Mouse (Mus musculus): ENCODE data around the gene 4932414N04Rik.
"Not testable (repeated sequence)": the region's sequence is repeated elsewhere in the genome, so short reads cannot be mapped to it uniquely, and the experiment has no call there.

Gene 4932414N04Rik

GRCm38 (mm10) chr2:68656186-68656585 is at the start of gene 4932414N04Rik:
Gene 4932414N04Rik (plus strand): TSS chr2:68656486.
- DNase-seq (ENCODE audit: low spot score): not testable (repeated sequence)

- no peak for DNase-seq (ENCODE audit: low spot score)
These were observed 75.9 kb downstream of the 4932414N04Rik start for GRCm38 (mm10) chr2:68732216-68732615.

GRCm38 (mm10) chr2:68739772-68740739 is 83.8 kb downstream of the 4932414N04Rik start:
- no peak for DNase-seq (ENCODE audit: low spot score)

- DNase-seq (ENCODE audit: low spot score): peak; percentile 8
These were observed 88.3 kb downstream of the 4932414N04Rik start for GRCm38 (mm10) chr2:68744599-68744998.

GRCm38 (mm10) chr2:68756179-68756578 is 99.9 kb downstream of the 4932414N04Rik start:
- DNase-seq (ENCODE audit: low spot score): no peak

- DNase-seq (ENCODE audit: low spot score): peak; percentile 43
These were observed 100.5 kb downstream of the 4932414N04Rik start for GRCm38 (mm10) chr2:68756793-68757192.

- no peak for DNase-seq (ENCODE audit: low spot score)
These were observed 109.1 kb downstream of the 4932414N04Rik start for GRCm38 (mm10) chr2:68765371-68765770.

- no peak for DNase-seq (ENCODE audit: low spot score)
These were observed 111.1 kb downstream of the 4932414N04Rik start for GRCm38 (mm10) chr2:68767186-68767890.

GRCm38 (mm10) chr2:68782268-68783132 is 126.2 kb downstream of the 4932414N04Rik start:
- DNase-seq (ENCODE audit: low spot score): no peak

- not testable (repeated sequence) for DNase-seq (ENCODE audit: low spot score)
These were observed 127.4 kb downstream of the 4932414N04Rik start for GRCm38 (mm10) chr2:68783664-68784063.

GRCm38 (mm10) chr2:68784710-68785427 is 128.6 kb downstream of the 4932414N04Rik start:
- peak; percentile 83 for DNase-seq (ENCODE audit: low spot score)

GRCm38 (mm10) chr2:68787161-68787675 is 130.9 kb downstream of the 4932414N04Rik start:
- no peak for DNase-seq (ENCODE audit: low spot score)

- no peak for DNase-seq (ENCODE audit: low spot score)
These were observed 136.0 kb downstream of the 4932414N04Rik start for GRCm38 (mm10) chr2:68792296-68792695.

- no peak for DNase-seq (ENCODE audit: low spot score)
These were observed 137.2 kb downstream of the 4932414N04Rik start for GRCm38 (mm10) chr2:68793472-68793871.

- no peak for DNase-seq (ENCODE audit: low spot score)
These were observed 137.9 kb downstream of the 4932414N04Rik start for GRCm38 (mm10) chr2:68794181-68794580.

GRCm38 (mm10) chr2:68794616-68795015 is 138.3 kb downstream of the 4932414N04Rik start:
- DNase-seq (ENCODE audit: low spot score): no peak

GRCm38 (mm10) chr2:68796011-68796775 is 139.9 kb downstream of the 4932414N04Rik start:
- no peak for DNase-seq (ENCODE audit: low spot score)

- no peak for DNase-seq (ENCODE audit: low spot score)
These were observed 140.8 kb downstream of the 4932414N04Rik start for GRCm38 (mm10) chr2:68797106-68797505.

Data from layer of hippocampus, adult 11-12 months (tissue).